Mouse (Mus musculus) bone marrow, adult 2 months (tissue): Measurements from ENCODE around the gene Kdm2a.
A peak's percentile ranks its signal among the peaks of the same experiment; 100 is the strongest.

Source experiments
- CTCF ChIP-seq: fragments of 200-500 bp; IDR thresholded peaks from 2 replicates; pipeline ENCODE4 v1.5.1; 2011; ENCODE audit warnings: low read length, control low read depth; ENCODE audit not compliant: control insufficient read depth, insufficient read depth
- POLR2A ChIP-seq: fragments of 200-500 bp; IDR thresholded peaks from 2 replicates; pipeline ENCODE4 v1.6.1; 2011; ENCODE audit warnings: low read depth, mild to moderate bottlenecking, control low read depth, low read length, borderline replicate concordance; ENCODE audit not compliant: control insufficient read depth

DNA sequence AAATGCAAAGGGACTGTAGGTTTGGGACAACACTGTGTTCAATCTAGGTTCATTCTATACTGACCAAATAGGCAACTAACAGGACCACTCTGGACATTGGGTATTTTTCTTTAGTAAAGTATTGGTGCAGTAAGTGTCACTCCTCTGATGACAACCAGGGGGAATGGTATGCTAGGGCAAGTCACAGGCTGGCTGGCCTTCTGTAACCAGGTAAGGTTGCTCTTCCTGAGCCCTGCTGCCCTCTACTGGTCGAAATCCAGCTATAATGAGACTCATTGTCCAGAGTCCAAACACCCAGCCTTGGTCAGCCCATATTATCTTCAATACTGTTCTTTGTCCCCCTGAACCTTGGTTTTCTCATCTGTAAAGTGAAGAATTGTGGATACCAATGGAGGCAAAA, 19.1 kb upstream of the Kdm2a start:
- TF ChIP-seq CTCF (peak; percentile 90), POLR2A (no peak)
